In the genomic region with DNA sequence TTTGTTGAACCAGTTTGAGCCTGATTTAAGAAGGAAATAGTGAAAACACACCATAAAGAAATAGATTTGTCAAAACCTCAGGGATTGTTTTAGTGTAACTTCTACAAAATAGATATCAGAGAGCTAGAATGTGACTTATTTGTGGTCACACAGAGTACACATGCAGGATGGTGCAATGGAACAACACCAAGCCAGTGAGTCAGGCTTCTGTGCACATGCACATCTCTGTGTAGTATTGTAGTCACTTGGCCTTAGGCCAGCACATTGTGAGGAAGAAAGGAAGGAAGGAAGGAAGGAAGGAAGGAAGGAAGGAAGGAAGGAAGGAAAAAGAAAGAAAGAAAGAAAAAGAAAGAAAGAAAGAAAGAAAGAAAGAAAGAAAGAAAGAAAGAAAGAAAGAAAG, we compare ENCODE assay signal across 28 mouse cellular contexts. TPM values are rescaled to one million over a fixed set of nuclear protein-coding genes. Genes with fewer than 3 reads are reported as not detected.
"Had no signal": no experiment of that assay in that cellular context is flagged by ENCODE, and none has a peak within 500 bp of the region (broad histone marks: within the 10 kb centered on the region; RNA-seq: fewer than 3 reads in every experiment).

No protein-coding gene starts in this region.

- ATAC-seq: hindbrain, postnatal 0 days; intestine, embryonic 15.5 days; intestine, postnatal 0 days had no signal

- DNase-seq: gastrocnemius, postnatal 14 days; gastrocnemius, postnatal 36 days; heart, adult 18-20 months; heart, postnatal 14 days; heart, postnatal 36 days; kidney, adult 18-20 months; kidney, adult 8-10 months; kidney, postnatal 10 days; kidney, postnatal 25 days; kidney, postnatal 4 days; liver; liver, embryonic 13.5 days had no signal

RNA-seq across cellular contexts. Expression of gene Heatr9, which starts 4.8 kb away (rescaled TPM):
- polyA plus RNA-seq: gonadal fat pad, adult 2 months; heart, embryonic 11.5 days; heart, embryonic 13.5 days; heart, embryonic 15.5 days; heart, postnatal 0 days; hindbrain, embryonic 11.5 days; hindbrain, embryonic 13.5 days; hindbrain, embryonic 15.5 days; hindbrain, postnatal 0 days; intestine, embryonic 15.5 days; intestine, postnatal 0 days; kidney, embryonic 14.5 days; limb, embryonic 10.5 days; limb, embryonic 12.5 days; limb, embryonic 14.5 days; liver, embryonic 11.5 days; liver, embryonic 13.5 days had no signal

RNA-seq across cellular contexts. Expression of gene Ccl5, which starts 13.2 kb away (rescaled TPM):
- polyA plus RNA-seq: heart, embryonic 11.5 days; hindbrain, embryonic 13.5 days; hindbrain, embryonic 15.5 days; kidney, embryonic 14.5 days; limb, embryonic 10.5 days; limb, embryonic 12.5 days; liver, embryonic 11.5 days had no signal
